Mouse (Mus musculus): ENCODE measurements around the gene Zmynd8.

Gene Zmynd8

DNA sequence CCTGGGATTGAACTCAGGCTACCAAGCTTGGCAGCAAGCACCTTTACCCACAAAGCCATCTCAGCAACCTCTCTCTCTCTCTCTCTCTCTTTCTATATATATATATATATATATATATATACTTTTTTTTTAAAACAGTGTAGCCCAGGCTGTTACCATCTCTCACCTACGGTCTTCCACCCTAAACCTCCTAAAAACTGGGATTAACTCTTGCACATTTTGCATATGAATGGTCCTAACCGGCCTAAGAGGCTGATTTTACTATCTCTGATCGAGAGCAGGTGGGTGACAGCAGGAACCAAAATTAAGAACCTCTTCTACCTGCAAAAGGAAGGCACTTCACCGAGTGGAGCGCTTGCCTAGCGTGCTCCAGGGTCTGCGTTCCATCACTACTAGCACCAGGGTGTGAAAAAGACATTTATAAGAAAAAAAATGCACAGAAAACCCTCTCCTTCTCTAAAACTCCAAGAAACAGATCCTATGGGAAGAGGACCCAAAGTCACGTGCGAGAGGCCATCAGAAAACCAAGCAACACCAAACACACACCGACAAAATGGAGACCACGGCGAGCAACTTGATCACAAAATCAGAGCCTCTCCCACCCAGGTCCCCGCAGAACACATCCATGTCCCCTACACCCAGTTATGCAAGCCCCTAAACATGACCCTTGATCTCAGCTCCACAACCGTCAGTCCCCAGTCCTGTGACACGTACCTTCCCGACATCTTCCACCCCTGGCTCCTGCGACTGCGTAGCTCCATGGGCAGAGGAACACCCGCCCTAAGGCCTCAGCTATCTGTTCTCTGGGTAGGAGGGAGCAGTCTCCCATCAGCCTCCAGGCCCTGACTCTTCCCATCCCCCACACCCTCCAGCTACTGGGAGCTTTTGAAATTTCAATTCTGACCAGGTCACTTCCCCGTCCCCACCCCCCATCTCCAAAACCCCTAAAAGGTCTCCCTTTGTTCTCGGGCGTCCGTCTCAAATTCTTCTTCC is at the start of gene Zmynd8:
Zmynd8 (minus strand) TSS at position 815 of the 993 bp plus-strand sequence.
- DNase-seq = no peak

DNA sequence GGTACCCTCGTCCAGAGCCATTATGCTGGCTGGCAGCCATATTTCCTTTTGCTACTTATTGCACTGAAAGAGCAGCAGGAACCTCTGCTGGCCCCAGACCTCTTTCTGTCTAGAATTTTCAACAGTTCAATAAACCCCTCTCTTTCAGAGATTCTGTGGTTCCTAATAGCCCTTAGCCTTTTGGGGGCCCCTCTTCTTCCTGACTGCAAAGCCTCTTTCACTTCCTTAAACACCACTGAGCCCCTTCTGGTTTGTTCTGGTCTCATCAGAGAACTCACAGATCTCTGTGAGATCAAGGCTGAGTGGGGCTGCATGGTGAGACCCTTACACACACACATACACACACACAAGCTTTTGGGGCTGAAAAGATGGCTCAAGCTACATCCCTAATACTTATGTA is 49.2 kb upstream of the Zmynd8 start:
- DNase-seq = no peak

DNA sequence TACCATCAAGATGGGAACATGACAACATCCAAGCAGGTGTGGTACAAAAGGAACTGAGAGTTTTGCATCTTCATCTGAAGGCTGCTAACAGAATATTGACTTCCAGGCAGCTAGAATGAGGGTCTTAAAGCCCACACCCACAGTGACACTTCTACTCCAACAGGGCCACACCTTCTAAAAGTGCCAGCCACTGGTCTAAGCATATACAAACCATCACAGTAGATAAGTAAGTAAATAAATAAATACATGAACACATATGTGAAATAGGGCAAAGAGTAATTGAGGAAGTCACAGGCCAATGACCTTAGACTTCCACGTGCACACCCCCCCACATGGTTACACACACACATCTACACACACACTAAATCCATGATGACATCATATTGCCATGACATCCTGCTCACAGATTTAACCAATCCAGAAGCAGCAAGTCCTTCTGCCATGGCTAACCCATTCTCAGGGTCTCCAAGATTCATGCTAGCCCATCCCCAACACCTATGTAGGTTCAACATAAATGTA is 47.3 kb upstream of the Zmynd8 start:
- DNase-seq = no peak

DNA sequence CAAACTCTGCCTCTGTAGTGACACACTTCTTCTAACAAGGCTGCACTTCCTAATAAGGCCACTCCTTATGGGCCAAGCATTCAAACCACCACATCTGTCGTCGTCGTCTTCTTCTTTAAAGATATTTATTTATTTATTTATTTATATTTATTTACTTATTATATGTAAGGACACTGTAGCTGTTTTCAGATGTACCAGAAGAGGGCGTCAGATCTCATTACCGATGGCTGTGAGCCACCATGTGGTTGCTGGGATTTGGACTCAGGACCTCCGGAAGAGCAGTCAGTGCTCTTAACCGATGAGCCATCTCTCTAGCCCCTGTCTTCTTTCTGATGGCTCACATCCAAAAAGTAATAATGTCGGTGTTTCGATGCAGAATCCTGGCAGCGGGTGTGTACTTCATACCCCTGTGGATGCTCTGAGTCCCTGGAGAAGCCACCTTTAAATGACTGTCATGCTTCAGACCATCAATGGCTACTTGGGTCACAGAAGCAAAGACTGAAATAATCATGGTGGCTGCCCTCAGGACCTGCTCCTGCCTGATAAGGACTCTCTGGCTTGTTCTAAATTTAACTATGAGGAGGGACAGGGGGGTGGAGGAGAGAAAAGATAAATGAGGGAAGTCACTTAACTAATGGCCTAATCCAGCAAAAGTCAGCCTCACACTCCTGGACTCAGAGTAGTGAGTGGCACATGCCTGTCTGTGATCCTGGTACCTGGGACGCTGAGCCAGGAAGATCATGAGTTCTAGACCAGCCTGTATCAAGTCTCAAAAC is 45.9 kb upstream of the Zmynd8 start:
- no peak for DNase-seq

DNA sequence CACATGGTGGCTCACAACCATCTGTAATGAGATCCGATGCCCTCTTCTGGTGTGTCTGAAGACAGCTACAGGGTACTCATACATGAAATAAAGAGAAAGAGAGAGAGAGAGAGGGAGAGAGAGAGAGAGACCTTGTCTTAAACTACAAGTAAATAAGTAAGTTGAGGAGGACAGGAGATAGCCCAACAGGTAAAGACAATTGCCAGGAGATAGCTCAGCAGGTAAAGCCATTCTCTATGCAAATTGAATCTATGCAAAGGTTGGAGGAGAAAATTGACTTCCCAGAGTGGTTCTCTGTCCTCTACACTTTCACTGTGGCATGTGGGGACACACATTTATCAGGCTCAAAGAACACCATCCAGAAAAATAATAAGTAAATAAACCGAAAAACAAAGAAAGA is 44.3 kb upstream of the Zmynd8 start:
- no peak for DNase-seq

DNA sequence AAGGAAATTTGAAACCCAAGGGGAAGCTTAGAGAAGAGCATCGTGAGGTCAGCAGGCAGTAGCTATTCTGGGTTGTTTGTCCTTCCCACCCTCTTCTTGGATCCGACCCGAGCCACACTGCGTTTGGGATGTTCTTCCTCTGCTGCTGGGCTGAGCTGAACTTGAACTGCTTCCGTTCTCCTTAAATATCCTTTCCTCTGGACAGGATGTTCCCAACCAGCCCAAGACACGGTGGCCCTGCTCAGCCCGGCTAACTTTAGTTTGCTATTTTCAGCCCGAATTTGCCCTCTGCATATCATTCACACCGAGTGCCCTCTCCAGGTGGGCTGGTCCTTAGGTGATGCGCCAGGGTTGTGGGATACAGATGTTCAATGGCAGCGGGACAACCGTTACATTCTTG is 37.3 kb upstream of the Zmynd8 start:
- no peak for DNase-seq

DNA sequence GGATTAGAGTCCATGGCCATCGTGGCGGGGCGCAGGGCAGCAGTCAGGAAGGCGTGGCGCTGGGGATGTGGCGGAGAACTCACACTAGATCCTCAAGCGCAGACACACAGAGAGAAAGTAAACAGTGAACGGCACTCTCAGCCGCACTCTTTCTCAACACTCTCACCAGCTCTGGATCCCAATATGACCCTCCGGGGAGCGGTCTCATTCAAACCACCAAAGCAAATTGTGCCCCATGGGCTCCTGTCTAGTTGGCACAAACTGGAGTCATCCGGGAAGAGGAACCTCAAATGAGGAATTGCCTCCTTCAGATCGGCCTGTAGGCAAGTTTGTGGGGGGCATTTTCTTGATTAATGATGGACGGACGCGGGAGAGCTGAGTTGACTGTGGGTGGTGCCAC is 28.9 kb upstream of the Zmynd8 start:
- no peak for DNase-seq

DNA sequence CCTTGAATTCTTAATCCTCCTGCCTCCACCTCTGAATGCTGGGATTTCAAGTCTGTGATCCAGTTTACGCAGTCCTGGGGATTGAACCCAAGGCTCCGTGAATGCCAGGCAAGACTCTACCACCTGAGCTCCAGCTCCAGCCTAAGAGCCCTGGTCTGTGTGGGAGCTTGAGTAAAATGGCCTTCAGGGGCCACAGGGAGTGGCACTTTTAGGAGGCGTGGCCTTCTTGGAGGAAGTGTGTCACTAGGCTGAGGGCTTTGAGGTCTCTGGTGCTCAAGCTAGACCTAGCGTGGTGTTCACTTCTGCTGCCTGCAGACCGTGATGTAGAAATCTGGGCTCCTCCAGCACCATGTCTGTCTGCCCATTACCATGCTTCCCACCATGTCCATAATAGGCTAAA is 27.4 kb upstream of the Zmynd8 start:
- no peak for DNase-seq

DNA sequence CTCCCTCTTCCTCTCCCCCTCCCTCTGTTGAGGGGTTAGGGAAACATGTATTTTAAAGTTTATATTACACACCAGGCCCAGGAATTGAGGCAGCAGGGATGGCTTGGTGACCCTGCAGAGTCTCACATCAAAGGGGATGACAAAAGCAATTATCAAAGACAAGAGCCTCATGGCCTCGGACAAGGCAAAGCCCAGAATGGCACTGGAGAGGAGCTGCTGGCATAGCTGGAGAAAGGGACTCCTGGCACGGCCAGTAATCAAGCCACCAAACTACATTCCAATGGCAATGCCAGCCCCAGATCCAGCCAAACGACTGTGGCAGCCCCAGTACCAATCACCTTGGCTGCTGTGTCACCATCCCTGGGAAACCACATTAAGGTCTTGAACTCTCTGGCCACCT is 26.3 kb upstream of the Zmynd8 start:
- no peak for DNase-seq

DNA sequence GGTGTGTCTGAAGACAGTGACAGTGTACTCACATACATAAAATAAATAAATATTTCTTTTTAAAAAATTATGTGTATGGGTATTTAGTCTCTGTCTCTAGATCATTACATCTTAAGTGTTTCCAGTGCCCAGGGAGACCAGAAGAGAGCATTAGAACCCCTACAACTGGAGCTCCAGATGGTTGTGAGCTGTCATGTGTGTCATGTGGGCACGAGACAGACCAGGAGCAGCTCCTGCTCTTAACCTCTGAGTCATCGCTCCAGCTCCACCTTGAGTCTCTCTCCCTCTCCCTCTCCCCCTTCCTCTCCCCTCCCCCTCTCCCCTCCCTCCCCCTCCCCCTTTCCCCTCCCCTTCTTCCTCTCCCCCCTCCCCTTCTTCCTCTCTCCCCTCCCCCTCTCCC is 25.9 kb upstream of the Zmynd8 start:
- no peak for DNase-seq

DNA sequence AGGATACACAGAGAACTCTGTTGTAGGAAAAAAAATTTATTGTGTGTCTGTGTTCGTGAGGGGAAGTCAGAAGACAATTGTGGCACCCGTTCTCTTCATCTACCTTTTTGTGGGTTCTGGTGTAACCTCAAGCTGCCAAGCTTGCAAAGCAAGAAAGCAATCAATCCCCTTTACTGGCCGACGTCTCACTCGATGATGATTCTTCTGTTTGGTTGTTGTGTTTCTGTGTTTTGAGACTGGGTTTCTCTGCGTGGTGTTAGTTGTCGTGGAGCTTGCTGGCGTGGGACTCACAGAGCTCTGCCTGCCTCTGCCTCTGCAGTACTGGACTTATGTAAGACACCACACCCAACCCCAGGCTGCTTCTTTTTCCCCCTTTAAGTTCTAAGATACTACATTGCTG is 24.9 kb upstream of the Zmynd8 start:
- no peak for DNase-seq

DNA sequence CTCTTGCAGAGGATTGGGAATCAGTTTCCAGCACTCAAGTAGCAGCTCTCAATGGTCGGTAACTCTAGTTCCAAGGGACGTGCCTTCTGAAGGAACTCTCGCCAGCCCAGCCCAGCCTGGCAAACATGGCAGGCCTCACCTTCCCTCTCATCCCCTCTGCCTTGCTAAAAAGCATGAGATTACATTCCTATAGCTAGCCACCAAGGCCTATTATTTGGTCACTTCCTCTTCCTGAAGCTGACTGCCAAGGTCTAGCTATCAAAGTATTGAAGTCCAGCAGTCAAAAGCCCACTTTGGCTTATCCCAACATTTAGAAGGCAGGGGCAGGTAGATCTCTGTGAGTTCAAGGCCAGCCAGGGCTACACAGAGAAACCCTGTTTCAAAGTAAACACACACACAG is 24.2 kb upstream of the Zmynd8 start:
- no peak for DNase-seq

DNA sequence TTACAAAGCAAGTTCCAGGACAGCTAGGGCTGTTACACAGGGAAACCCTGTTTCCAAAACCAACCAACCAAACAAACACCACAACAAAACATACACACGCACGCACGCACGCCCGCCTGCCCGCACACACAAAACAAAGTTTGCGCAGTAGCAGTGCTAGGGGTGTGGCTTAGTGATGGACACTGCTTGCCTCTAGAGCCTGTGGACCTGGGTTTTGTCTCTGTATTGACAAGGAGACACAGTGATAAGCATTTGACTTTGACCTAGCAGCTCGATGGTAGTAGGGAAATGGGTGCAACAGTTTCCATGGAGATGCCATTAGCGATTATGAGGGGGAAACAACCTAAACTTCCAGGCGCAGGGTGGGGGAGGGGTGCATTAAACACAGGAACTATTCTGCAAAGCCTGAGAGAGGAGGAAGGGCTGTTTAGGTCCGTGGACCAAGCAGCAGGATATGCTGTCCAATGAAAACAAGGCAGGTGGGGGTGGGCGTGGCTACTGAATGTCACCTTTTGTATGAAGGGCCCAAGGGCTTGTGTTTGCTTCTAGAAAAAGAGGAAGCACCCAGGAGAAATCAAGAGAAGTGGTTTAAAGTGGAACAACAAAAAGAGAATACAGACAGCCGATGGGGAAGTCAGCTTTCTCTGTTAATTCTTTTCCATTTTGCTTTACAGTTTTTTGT is 23.4 kb upstream of the Zmynd8 start:
- DNase-seq = no peak

DNA sequence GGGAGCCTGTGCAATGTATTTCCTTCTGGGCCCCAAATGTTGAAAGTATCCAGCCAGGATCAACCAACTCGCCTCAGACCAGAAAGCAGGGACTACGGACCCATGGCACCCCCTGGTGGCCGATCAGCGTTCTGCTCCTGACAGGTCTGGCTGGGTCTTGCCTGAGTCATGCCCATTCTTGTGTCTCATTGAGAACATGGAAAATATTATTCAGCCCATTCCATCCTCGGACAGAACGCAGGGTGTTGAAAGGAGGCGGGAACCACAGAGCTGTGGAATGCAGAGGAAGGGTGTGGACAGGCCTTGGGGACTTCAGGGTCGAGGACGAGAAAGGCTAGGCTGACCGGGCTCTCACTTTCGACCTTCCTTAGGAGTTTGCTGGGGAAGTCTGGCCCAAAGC is 15.5 kb upstream of the Zmynd8 start:
- peak; percentile 97 to 98 for DNase-seq

DNA sequence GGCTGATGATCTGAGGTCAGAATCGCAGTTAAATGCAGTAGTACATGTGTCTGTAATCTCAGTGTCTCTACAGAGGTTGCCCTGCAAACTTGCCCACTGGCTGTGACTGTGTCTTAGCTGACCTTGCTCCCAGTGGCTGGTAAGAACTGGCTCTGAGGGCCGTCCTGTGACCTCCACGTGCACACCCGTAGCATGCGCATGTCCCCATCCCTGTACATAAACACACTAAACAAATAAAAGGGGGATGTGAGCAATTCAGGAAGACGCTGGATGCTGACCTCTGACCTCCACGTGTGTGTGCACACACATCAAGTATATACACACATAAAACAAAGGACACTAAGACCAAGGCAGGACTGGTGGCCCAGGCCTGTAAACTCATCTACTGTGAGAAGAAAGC is 14.3 kb upstream of the Zmynd8 start:
- no peak for DNase-seq

DNA sequence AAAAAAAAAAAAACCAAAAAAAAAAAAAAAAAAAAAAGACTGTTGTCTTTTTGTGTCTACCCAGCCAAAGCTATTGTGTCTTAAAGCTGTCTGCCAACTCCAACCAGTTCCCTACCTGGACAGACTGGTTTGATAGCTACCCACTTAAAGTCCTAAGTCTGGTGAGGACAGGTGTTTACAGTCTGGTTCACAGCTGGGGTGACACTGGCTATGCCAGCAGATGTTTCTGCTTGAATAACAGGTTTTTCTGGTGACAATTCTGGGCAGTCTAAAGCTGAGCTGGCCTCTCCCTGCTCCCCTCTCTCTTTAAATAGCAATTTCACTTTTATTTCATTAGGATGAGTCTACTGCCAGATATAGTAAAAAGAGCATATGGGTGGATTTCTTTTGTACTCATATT is 10.9 kb upstream of the Zmynd8 start:
- no peak for DNase-seq

DNA sequence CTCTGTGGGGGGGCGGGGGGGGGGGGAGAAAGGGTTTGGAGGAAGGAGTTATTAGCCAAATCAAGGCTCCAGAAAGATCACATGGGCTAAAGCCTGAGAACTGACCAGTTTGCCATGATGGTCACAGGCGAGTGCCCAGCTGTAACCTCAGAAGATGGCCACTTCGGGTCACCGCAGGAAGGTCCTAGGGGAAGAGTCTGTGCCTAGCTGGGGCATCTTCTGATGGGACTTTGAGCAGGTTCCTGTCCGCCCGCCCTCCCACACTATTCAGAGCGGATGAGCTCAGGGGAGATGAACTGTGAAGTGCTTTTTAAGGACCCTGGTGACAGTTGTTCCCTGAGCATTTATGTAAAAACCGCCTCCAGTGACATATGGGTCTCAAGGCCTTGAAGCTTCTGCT is 8.4 kb upstream of the Zmynd8 start:
- no peak for DNase-seq

DNA sequence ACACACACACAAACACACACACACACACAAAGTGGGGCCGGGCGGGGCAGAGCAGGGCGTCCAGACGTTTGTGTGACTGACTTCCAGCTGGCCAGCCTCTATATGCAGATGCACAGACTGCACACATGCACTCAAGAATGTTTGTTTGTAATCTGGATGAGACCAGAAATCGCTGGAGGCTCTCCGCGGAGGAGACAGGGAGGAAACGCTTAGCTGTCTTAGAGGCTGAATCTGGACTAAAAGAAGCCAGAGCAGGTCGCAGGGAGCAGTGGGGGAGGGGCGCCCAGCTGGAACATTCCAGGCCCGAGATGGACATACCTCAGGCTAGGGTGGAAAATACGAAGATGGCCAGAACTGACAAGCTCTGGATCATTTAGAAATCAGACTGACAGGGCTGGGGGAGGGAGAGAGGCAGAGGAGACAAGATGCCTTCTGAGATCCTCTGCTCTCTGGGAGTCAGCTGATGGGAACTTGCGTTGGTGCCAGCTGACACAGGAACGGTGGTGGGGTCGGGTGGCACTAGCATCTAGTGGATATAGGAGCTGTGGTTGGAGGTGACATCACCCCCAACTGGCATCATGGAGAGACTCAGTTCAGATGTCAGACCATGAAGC is 7.6 kb upstream of the Zmynd8 start:
- DNase-seq = peak; percentile 47 to 72

DNA sequence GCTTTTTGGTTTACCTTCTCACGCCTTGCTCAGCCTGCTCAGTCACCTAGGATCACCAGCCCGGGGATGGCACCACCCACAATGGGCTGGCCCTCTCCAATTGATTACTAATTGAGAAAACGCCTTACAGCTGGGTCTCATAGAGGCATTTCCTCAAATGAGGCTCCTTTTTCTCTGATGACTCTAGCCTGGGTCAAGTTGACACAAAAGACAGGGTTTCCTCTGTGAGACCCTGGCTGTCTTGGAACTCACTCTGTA is 2.2 kb upstream of the Zmynd8 start:
- DNase-seq = no peak

DNA sequence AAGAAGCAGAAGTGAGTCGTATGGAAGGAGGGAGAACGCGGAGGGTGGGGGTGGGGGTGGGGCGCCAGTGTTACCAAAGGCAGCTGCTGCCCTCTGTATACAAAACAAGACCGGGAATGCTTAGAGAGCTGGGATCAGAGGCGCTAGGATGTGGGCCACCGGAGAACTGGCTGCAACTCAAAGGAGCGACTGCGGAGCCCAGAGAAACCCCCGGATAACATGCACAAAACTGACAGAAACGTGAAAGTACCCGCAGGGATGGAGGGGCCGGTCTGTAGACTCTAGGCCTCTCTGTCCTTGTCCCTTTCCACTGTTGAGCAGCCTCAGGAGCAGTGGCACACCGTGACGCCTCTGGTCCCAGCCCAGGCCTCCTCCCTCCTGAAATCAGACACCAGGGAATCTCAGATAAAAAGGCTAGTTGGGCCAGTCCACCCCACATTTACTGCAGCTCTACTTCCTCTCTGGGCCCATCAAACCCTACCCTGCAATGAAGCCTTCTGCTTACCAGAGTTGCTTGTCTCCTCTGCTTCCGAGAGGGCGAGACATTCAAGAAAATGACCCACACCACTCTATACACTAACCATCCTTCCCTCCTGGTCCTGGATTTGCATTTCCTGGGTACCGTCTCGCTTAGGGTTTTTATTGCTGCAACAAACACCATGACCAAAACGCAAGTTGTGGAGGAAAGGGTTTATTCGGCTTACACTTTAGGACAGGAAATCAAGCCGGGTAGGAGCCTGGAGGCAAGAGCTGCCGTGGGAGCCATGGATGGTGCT is 1.7 kb upstream of the Zmynd8 start:
- no peak for DNase-seq

DNA sequence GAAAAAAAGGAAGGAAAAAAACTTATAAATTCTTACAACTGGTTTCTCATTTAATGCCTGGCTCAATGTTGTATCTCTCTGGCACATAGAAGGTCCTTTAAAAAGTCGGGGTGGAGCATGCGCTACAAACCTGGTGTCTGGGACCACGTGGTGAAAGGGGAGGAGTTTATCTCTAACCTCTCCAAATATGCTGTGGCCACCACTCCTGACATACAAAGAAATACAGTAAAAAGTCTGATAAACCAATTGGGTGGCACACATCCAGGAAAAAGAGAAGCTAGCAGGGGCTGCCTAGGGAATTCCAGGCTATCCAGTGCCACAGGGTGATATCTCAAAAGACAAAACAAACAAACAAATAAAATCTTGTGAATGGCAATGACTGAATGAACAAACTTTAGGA is 1.1 kb upstream of the Zmynd8 start:
- no peak for DNase-seq

DNA sequence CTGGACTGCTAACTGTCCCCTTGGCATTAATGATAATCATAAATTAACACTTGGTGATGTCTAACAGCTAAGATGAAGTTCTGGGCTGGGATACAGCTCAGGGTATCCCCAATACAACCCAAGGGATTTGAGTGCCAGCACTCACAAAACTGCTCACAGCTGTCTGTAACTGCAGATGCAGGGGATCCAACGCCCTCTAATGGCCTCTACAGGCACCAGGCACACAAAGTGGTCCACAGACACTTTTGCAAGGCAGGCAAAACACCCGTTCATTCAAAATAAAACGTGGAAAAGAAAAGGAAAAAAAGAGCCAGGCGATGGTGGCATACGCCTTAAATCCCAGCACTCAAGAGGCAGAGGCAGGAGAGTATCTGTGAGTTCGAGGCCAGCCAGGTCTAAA is 658 bp upstream of the Zmynd8 start:
- DNase-seq = no peak

Data from cerebellum, postnatal 14 days (tissue).